Comparison of ENCODE assay signal across 11 mouse cellular contexts in genomic region chr19:16439834-16440233, GRCm38 (mm10). TPM values are rescaled to one million over a fixed set of nuclear protein-coding genes. Genes with fewer than 3 reads are reported as not detected.
DNase-seq lines count a peak whose midpoint lies in the region; ATAC-seq lines count a peak whose summit lies in the region.
"Had no signal": no experiment of that assay in that cellular context is flagged by ENCODE, and none has a peak within 500 bp of the region (broad histone marks: within the 10 kb centered on the region; RNA-seq: fewer than 3 reads in every experiment).

No protein-coding gene starts in this region.

- peaks cover 15% of the 10 kb centered on the region; the same call in 1 of the 2 replicates for H3K4me1 ChIP-seq in forebrain, embryonic 11.5 days (replicated peaks; ENCODE audit: control insufficient read depth, insufficient read depth, low read length)
- peaks cover 22% of the 10 kb centered on the region for H3K4me1 ChIP-seq in forebrain, embryonic 16.5 days (replicated peaks; ENCODE audit: control insufficient read depth, insufficient read depth, low read length)
- H3K4me1 ChIP-seq in kidney, embryonic 15.5 days: peaks cover 48% of the 10 kb centered on the region

- H3K9me3 ChIP-seq in forebrain, embryonic 11.5 days (ENCODE audit: control insufficient read depth, low read length): no peaks in the 10 kb centered on the region
- H3K9me3 ChIP-seq in forebrain, embryonic 16.5 days (ENCODE audit: control insufficient read depth, low read length): no peaks in the 10 kb centered on the region
- H3K9me3 ChIP-seq in kidney, embryonic 15.5 days (replicated peaks): no peaks in the 10 kb centered on the region

- peaks cover 13% of the 10 kb centered on the region for H3K27me3 ChIP-seq in forebrain, embryonic 11.5 days (ENCODE audit: control insufficient read depth, insufficient read depth, low read length)
- H3K27me3 ChIP-seq in forebrain, embryonic 16.5 days (replicated peaks; ENCODE audit: control insufficient read depth, insufficient read depth, low read length): peaks cover 12% of the 10 kb centered on the region
- peaks cover 13% of the 10 kb centered on the region for H3K27me3 ChIP-seq in kidney, embryonic 15.5 days

- no peak overlapping the region for H3K4me2 ChIP-seq in forebrain, embryonic 11.5 days (ENCODE audit: low read depth, low read length, severe bottlenecking)
- no peak overlapping the region for H3K4me2 ChIP-seq in forebrain, embryonic 16.5 days (ENCODE audit: low read length)
- H3K4me2 ChIP-seq in kidney, embryonic 15.5 days: no peak overlapping the region

- no peak for ATAC-seq in forebrain, embryonic 11.5 days (replicated peaks; ENCODE audit: low FRiP score)
- no peak for ATAC-seq in forebrain, embryonic 16.5 days
- ATAC-seq in kidney, embryonic 15.5 days (replicated peaks; ENCODE audit: low FRiP score): 0 out of 2 replicates have a peak, but pooled peaks have one; percentile 4

- no peak overlapping the region for H3K4me3 ChIP-seq in forebrain, embryonic 11.5 days (ENCODE audit: low read depth, low read length)
- no peak overlapping the region for H3K4me3 ChIP-seq in forebrain, embryonic 16.5 days (replicated peaks; ENCODE audit: low read length)
- H3K4me3 ChIP-seq in kidney, embryonic 15.5 days (replicated peaks): no peak overlapping the region

- DNase-seq in forebrain, embryonic 11.5 days (ENCODE audit: low spot score): peak; percentile 55
- no peak for DNase-seq in kidney, adult 9 months
- DNase-seq in ovary, adult 18-20 months (ENCODE audit: low spot score): peak; percentile 5
- no peak for DNase-seq in ovary, postnatal 14 days (ENCODE audit: low spot score)
- DNase-seq in testis, postnatal 14 days (ENCODE audit: low spot score): peak; percentile 26
- no peak for DNase-seq in right cerebral cortex, postnatal 25 days
- DNase-seq: cerebellum, adult 8-10 months; left cerebral cortex, postnatal 4 days; thymus, adult 18-20 months had no signal

- no peak overlapping the region for H3K27ac ChIP-seq in forebrain, embryonic 11.5 days (ENCODE audit: low read depth, low read length)
- no peak overlapping the region for H3K27ac ChIP-seq in forebrain, embryonic 16.5 days (ENCODE audit: low read length)
- H3K27ac ChIP-seq in kidney, embryonic 15.5 days: peak overlapping the region; percentile 70

- no peak overlapping the region for H3K9ac ChIP-seq in forebrain, embryonic 11.5 days (ENCODE audit: low read length)
- no peak overlapping the region for H3K9ac ChIP-seq in forebrain, embryonic 16.5 days (replicated peaks; ENCODE audit: low read depth, low read length)
- H3K9ac ChIP-seq in kidney, embryonic 15.5 days: no peak overlapping the region

- 57% methylated on average over 13 of the region's 13 CpGs for WGBS in forebrain, embryonic 11.5 days
- 59% methylated on average over 13 of the region's 13 CpGs for WGBS in forebrain, embryonic 16.5 days
- 41% methylated on average over 13 of the region's 13 CpGs for WGBS in kidney, embryonic 15.5 days

- no peaks in the 10 kb centered on the region for H3K36me3 ChIP-seq in forebrain, embryonic 11.5 days (ENCODE audit: control insufficient read depth, insufficient read depth, low read length)
- no peaks in the 10 kb centered on the region for H3K36me3 ChIP-seq in forebrain, embryonic 16.5 days (ENCODE audit: control insufficient read depth, insufficient read depth)
- H3K36me3 ChIP-seq in kidney, embryonic 15.5 days: no peaks in the 10 kb centered on the region

RNA-seq across cellular contexts. Expression of gene Gna14, which starts 4.3 kb away (rescaled TPM):
- 1.8 and 2.5 TPM in 2 replicates for polyA plus RNA-seq in forebrain, embryonic 11.5 days (2014; fragmentation: Nextera tagmentation; extraction: Ambion mirVana)
- polyA plus RNA-seq in forebrain, embryonic 16.5 days (2015; fragmentation: Nextera tagmentation; extraction: Ambion mirVana): 1.1 and 1.3 TPM in 2 replicates
- 10.0 and 10.5 TPM in 2 replicates for polyA plus RNA-seq in kidney, embryonic 15.5 days (2015; fragmentation: Nextera tagmentation; extraction: Ambion mirVana)

Comparison
In these comparisons a context has a peak if more than half of its experiments do, and no peak if none do; other contexts are left out.
1. DNase-seq: peak in forebrain, embryonic 11.5 days (single experiment), ovary, adult 18-20 months (single experiment) and testis, postnatal 14 days (single experiment); none in kidney, adult 9 months (single experiment), ovary, postnatal 14 days (single experiment) and right cerebral cortex, postnatal 25 days (single experiment).